Mouse (Mus musculus) C2C12 (cell line): ENCODE data around the gene Cntn4. TPM values are rescaled to one million over a fixed set of nuclear protein-coding genes. Genes with fewer than 3 reads are reported as not detected.

Experiments used
- H3K27me3 ChIP-seq: one replicate; pipeline ENCODE4 v1.6.1; 2011; ENCODE audit not compliant: control insufficient read depth, insufficient read depth, insufficient read length
- H3K36me3 ChIP-seq: one replicate; pipeline ENCODE4 v1.6.1; 2011; ENCODE audit not compliant: control insufficient read depth, insufficient read depth
- H3K4me3 ChIP-seq: one replicate; pipeline ENCODE4 v1.5.1; 2011; ENCODE audit warnings: mild to moderate bottlenecking, control low read depth; ENCODE audit not compliant: poor library complexity, insufficient read depth, severe bottlenecking
- H3K79me2 ChIP-seq: one replicate; pipeline ENCODE4 v1.6.1; 2011; ENCODE audit not compliant: control insufficient read depth, insufficient read depth
- H3K79me3 ChIP-seq: one replicate; pipeline ENCODE4 v1.6.1; 2011; ENCODE audit warnings: low read depth, control low read depth
- H3ac ChIP-seq: one replicate; pipeline ENCODE3; 2011; ENCODE audit warnings: low read depth; ENCODE audit not compliant: control insufficient read depth, insufficient read length
- CEBPB ChIP-seq: IDR thresholded peaks from one replicate; pipeline ENCODE4 v1.6.1; 2011; ENCODE audit warnings: low read depth, mild to moderate bottlenecking, control low read depth, moderate library complexity
- CTCF ChIP-seq: IDR thresholded peaks from one replicate; pipeline ENCODE4 v1.5.1; 2011; ENCODE audit not compliant: control insufficient read depth, insufficient read depth, insufficient read length
- FOSL1 ChIP-seq: IDR thresholded peaks from one replicate; pipeline ENCODE4 v1.8.0; 2011; ENCODE audit warnings: mild to moderate bottlenecking, low read length; ENCODE audit not compliant: poor library complexity, insufficient read depth, severe bottlenecking
- MAX ChIP-seq: IDR thresholded peaks from one replicate; pipeline ENCODE4 v1.6.1; 2011; ENCODE audit warnings: mild to moderate bottlenecking, control low read depth
- MYOD1 ChIP-seq: IDR thresholded peaks from one replicate; pipeline ENCODE4 v1.6.1; 2011; ENCODE audit warnings: low read depth; ENCODE audit not compliant: control insufficient read depth, insufficient read length
- MYOG ChIP-seq: IDR thresholded peaks from one replicate; pipeline ENCODE4 v1.6.1; 2011; ENCODE audit not compliant: control insufficient read depth, insufficient read length; ENCODE audit errors: extremely low read depth
- USF1 ChIP-seq: IDR thresholded peaks from one replicate; pipeline ENCODE4 v1.6.1; 2011; ENCODE audit warnings: low read depth, mild to moderate bottlenecking, control low read depth, moderate library complexity
- polyA plus RNA-seq: library from polyadenylated mRNA; unstranded; fragments of >200 nt; fragmentation: generic; extraction: Trizol; gene quantifications from one replicate; pipeline ENCODE4 v1.2.1, GENCODE M21; 2012; ENCODE audit warnings: missing spikeins

The Cntn4 gene
- polyA plus RNA-seq, 1 experiment = not detected

- H3K4me3 ChIP-seq = no peak overlapping the region
- H3K27me3 ChIP-seq = no peaks in the 10 kb centered on the region
- no peaks in the 10 kb centered on the region for H3K79me3 ChIP-seq
- no peaks in the 10 kb centered on the region for H3K36me3 ChIP-seq
- TF ChIP-seq MYOD1 (no peak), MAX (no peak), CTCF (no peak), USF1 (no peak), MYOG (no peak), CEBPB (no peak), FOSL1 (no peak)
- H3K79me2 ChIP-seq = no peaks in the 10 kb centered on the region
- no peak overlapping the region for H3ac ChIP-seq
These were observed 157.6 kb downstream of the Cntn4 start for GRCm38 (mm10) chr6:105835099-105835498.

- TF ChIP-seq FOSL1 = no peak
- TF ChIP-seq MAX = no peak
- no peak for TF ChIP-seq MYOG
- TF ChIP-seq MYOD1 = no peak
- no peak for TF ChIP-seq CEBPB
- no peak for TF ChIP-seq CTCF
- TF ChIP-seq USF1 = no peak
- H3K27me3 ChIP-seq = no peaks in the 10 kb centered on the region
- no peaks in the 10 kb centered on the region for H3K79me3 ChIP-seq
- no peak overlapping the region for H3K4me3 ChIP-seq
- H3K79me2 ChIP-seq = no peaks in the 10 kb centered on the region
- H3ac ChIP-seq = no peak overlapping the region
- no peaks in the 10 kb centered on the region for H3K36me3 ChIP-seq
These were observed 169.8 kb downstream of the Cntn4 start for GRCm38 (mm10) chr6:105847296-105847695.

- Histone ChIP-seq H3K27me3 (no peaks in the 10 kb centered on the region), H3ac (no peak overlapping the region), H3K36me3 (no peaks in the 10 kb centered on the region), H3K79me2 (no peaks in the 10 kb centered on the region), H3K79me3 (no peaks in the 10 kb centered on the region), H3K4me3 (no peak overlapping the region)
- TF ChIP-seq FOSL1 (no peak), MYOD1 (no peak), MAX (no peak), CEBPB (no peak), CTCF (no peak), USF1 (no peak), MYOG (no peak)
These were observed 215.4 kb downstream of the Cntn4 start for GRCm38 (mm10) chr6:105892838-105893237.

GRCm38 (mm10) chr6:105938485-105938884, 261.0 kb downstream of the Cntn4 start:
- Histone ChIP-seq H3K79me3 (no peaks in the 10 kb centered on the region), H3K4me3 (no peak overlapping the region), H3K27me3 (no peaks in the 10 kb centered on the region), H3K36me3 (no peaks in the 10 kb centered on the region), H3ac (no peak overlapping the region), H3K79me2 (no peaks in the 10 kb centered on the region)
- TF ChIP-seq MYOG (no peak), CTCF (no peak), MYOD1 (no peak), CEBPB (no peak), FOSL1 (no peak), MAX (no peak), USF1 (no peak)

- no peaks in the 10 kb centered on the region for H3K79me3 ChIP-seq
- no peaks in the 10 kb centered on the region for H3K36me3 ChIP-seq
- no peaks in the 10 kb centered on the region for H3K79me2 ChIP-seq
- no peak for TF ChIP-seq MYOG
- TF ChIP-seq MYOD1 = no peak
- no peak for TF ChIP-seq CTCF
- TF ChIP-seq FOSL1 = no peak
- no peak for TF ChIP-seq MAX
- no peak for TF ChIP-seq CEBPB
- TF ChIP-seq USF1 = no peak
- H3K4me3 ChIP-seq = no peak overlapping the region
- no peaks in the 10 kb centered on the region for H3K27me3 ChIP-seq
- H3ac ChIP-seq = no peak overlapping the region
These were observed 261.8 kb downstream of the Cntn4 start for GRCm38 (mm10) chr6:105939303-105939702.

- no peaks in the 10 kb centered on the region for H3K79me2 ChIP-seq
- no peak overlapping the region for H3ac ChIP-seq
- H3K4me3 ChIP-seq = no peak overlapping the region
- no peaks in the 10 kb centered on the region for H3K27me3 ChIP-seq
- H3K79me3 ChIP-seq = no peaks in the 10 kb centered on the region
- H3K36me3 ChIP-seq = no peaks in the 10 kb centered on the region
- TF ChIP-seq MYOG (no peak), USF1 (no peak), FOSL1 (no peak), CTCF (no peak), MYOD1 (no peak), MAX (no peak), CEBPB (no peak)
These were observed 263.1 kb downstream of the Cntn4 start for GRCm38 (mm10) chr6:105940591-105940990.
